In genomic region chr3:22948168-22948768, GRCm38 (mm10) we compare ENCODE assay signal across 14 mouse cellular contexts.
"Had no signal": no experiment of that assay in that cellular context is flagged by ENCODE, and none has a peak within 500 bp of the region (broad histone marks: within the 10 kb centered on the region; RNA-seq: fewer than 3 reads in every experiment).

No protein-coding gene starts in this region.

- H3K4me3 ChIP-seq: kidney, embryonic 15.5 days; liver, embryonic 15.5 days; midbrain, embryonic 13.5 days had no signal

- H3K36me3 ChIP-seq: kidney, embryonic 15.5 days; liver, embryonic 15.5 days; midbrain, embryonic 13.5 days had no signal

- H3K27ac ChIP-seq: kidney, embryonic 15.5 days; liver, embryonic 15.5 days; midbrain, embryonic 13.5 days had no signal

- H3K9me3 ChIP-seq: kidney, embryonic 15.5 days; liver, embryonic 15.5 days; midbrain, embryonic 13.5 days had no signal

- ATAC-seq: intestine, embryonic 16.5 days; midbrain, embryonic 13.5 days had no signal

- H3K27me3 ChIP-seq: kidney, embryonic 15.5 days; liver, embryonic 15.5 days; midbrain, embryonic 13.5 days had no signal

- H3K4me1 ChIP-seq: kidney, embryonic 15.5 days; liver, embryonic 15.5 days; midbrain, embryonic 13.5 days had no signal

- H3K9ac ChIP-seq: kidney, embryonic 15.5 days; liver, embryonic 15.5 days; midbrain, embryonic 13.5 days had no signal

- H3K4me2 ChIP-seq: kidney, embryonic 15.5 days; liver, embryonic 11.5 days; liver, embryonic 15.5 days; midbrain, embryonic 13.5 days had no signal

- DNase-seq: kidney, adult 2 months; kidney, postnatal 36 days; layer of hippocampus, adult 9-11 months; left cerebral cortex, postnatal 4 days; lung, postnatal 10 days; right cerebral cortex, postnatal 4 days; spleen, adult 18-20 months; thymus, adult 18-20 months; thymus, postnatal 25 days had no signal
